10 mouse cellular contexts compared by ENCODE assay signal in the genomic region with DNA sequence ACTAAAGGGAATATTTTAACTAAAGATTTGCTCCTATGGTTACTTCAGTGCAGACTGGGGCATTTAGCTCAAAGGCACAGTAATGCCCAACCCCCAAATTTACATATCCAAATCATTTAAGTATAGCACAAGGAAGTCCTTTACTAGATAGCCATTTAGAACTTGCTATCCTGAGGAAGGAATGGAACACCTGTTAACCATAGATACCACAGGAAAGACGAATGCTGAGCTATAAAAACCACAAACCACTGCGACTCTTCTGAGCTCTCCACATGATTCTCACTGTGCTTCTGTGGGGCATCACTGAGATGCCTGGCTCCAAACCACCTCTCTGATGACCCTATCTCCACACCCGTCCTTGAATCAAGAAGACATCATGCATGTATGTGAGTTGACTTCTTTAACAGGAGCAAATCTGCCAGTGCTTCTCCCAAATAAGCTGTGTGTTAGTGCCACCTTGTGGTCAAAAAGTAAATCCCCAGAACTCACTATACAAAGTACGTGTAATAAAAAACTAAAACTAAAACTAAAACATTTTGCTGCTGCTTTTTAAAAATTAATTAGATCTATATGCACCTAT. TPM values are rescaled to one million over a fixed set of nuclear protein-coding genes. Genes with fewer than 3 reads are reported as not detected.
A peak's percentile ranks its signal among the peaks of the same experiment; 100 is the strongest.
DNase-seq lines count a peak whose midpoint lies in the region; ATAC-seq and TF ChIP-seq lines count a peak whose summit lies in the region.
"Had no signal": no experiment of that assay in that cellular context is flagged by ENCODE, and none has a peak within 500 bp of the region (broad histone marks: within the 10 kb centered on the region; RNA-seq: fewer than 3 reads in every experiment).

No protein-coding gene starts in this region.

- no peak for ATAC-seq in embryonic facial prominence, embryonic 14.5 days (ENCODE audit: low read depth)
- ATAC-seq in kidney, postnatal 0 days (replicated peaks; ENCODE audit: low FRiP score, low read depth): no peak

- H3K4me3 ChIP-seq in thymus, adult 2 months (ENCODE audit: control insufficient read depth, insufficient read depth, low read length): no peak overlapping the region
- no peak overlapping the region for H3K4me3 ChIP-seq in embryonic facial prominence, embryonic 14.5 days (ENCODE audit: low read depth, low read length)
- no peak overlapping the region for H3K4me3 ChIP-seq in kidney, postnatal 0 days (replicated peaks; ENCODE audit: low read depth, low read length)

- H3K36me3 ChIP-seq in thymus, adult 2 months (ENCODE audit: control insufficient read depth, insufficient read depth, low read length): no peaks in the 10 kb centered on the region
- no peaks in the 10 kb centered on the region for H3K36me3 ChIP-seq in embryonic facial prominence, embryonic 14.5 days (ENCODE audit: control insufficient read depth, insufficient read depth, low read length)
- no peaks in the 10 kb centered on the region for H3K36me3 ChIP-seq in kidney, postnatal 0 days (ENCODE audit: insufficient read depth, low read length)

- H3K27me3 ChIP-seq in thymus, adult 2 months (ENCODE audit: control insufficient read depth, insufficient read depth, low read length): no peaks in the 10 kb centered on the region
- no peaks in the 10 kb centered on the region for H3K27me3 ChIP-seq in embryonic facial prominence, embryonic 14.5 days (replicated peaks; ENCODE audit: control insufficient read depth, insufficient read depth, low read length)
- H3K27me3 ChIP-seq in kidney, postnatal 0 days (ENCODE audit: insufficient read depth, low read length): no peaks in the 10 kb centered on the region

- no peak for TF ChIP-seq CTCF in thymus, adult 2 months (IDR thresholded peaks at IDR 0.05; ENCODE audit: borderline replicate concordance, control insufficient read depth, extremely low read depth, insufficient read depth, low read length, poor library complexity)
- peak; percentile 80 for TF ChIP-seq CTCF in kidney, postnatal 0 days (IDR thresholded peaks at IDR 0.05; ENCODE audit: low read depth)

- 6% methylated on average over 4 of the region's 4 CpGs for WGBS in thymus, adult 2 months
- 37% methylated on average over 4 of the region's 4 CpGs for WGBS in embryonic facial prominence, embryonic 14.5 days
- WGBS in kidney, postnatal 0 days: 31% methylated on average over 4 of the region's 4 CpGs

- no peak for TF ChIP-seq POLR2A in thymus, adult 2 months (IDR thresholded peaks at IDR 0.05; ENCODE audit: control insufficient read depth, extremely low read depth, insufficient read depth, low read length, poor library complexity)

- no peak overlapping the region for H3K4me2 ChIP-seq in embryonic facial prominence, embryonic 14.5 days (ENCODE audit: low read depth, low read length)
- H3K4me2 ChIP-seq in kidney, postnatal 0 days (ENCODE audit: low read length): no peak overlapping the region

- peak; percentile 28 for DNase-seq in adrenal gland, postnatal 10 days
- no peak for DNase-seq in adrenal gland, adult 8-10 months
- peak; percentile 17 for DNase-seq in thymus, adult 2 months
- no peak for DNase-seq in thymus, adult 18-20 months
- DNase-seq in embryonic facial prominence, embryonic 14.5 days (ENCODE audit: low spot score): peak; percentile 76
- DNase-seq in kidney, postnatal 0 days (ENCODE audit: low spot score): peak; percentile 73
- peak; percentile 29 for DNase-seq in lung, postnatal 14 days
- peak; percentile 7 for DNase-seq in right cerebral cortex, postnatal 25 days

- no peaks in the 10 kb centered on the region for H3K9me3 ChIP-seq in embryonic facial prominence, embryonic 14.5 days (ENCODE audit: control insufficient read depth, low read length)
- no peaks in the 10 kb centered on the region for H3K9me3 ChIP-seq in kidney, postnatal 0 days (replicated peaks; ENCODE audit: low read length)

- H3K9ac ChIP-seq in embryonic facial prominence, embryonic 14.5 days (ENCODE audit: low read depth, low read length): no peak overlapping the region
- no peak overlapping the region for H3K9ac ChIP-seq in kidney, postnatal 0 days (ENCODE audit: low read depth, low read length)

- peaks cover 2% of the 10 kb centered on the region; the same call in 1 of the 2 replicates for H3K4me1 ChIP-seq in thymus, adult 2 months (replicated peaks; ENCODE audit: control insufficient read depth, insufficient read depth, low read length)
- H3K4me1 ChIP-seq in embryonic facial prominence, embryonic 14.5 days (ENCODE audit: control insufficient read depth, insufficient read depth, low read length): no peaks in the 10 kb centered on the region
- no peaks in the 10 kb centered on the region for H3K4me1 ChIP-seq in kidney, postnatal 0 days (replicated peaks; ENCODE audit: insufficient read depth, low read length)

- no peak overlapping the region for H3K27ac ChIP-seq in thymus, adult 2 months (ENCODE audit: control insufficient read depth, insufficient read depth, low read length)
- no peak overlapping the region for H3K27ac ChIP-seq in embryonic facial prominence, embryonic 14.5 days (replicated peaks; ENCODE audit: low read depth, low read length)
- no peak overlapping the region for H3K27ac ChIP-seq in kidney, postnatal 0 days

RNA-seq across cellular contexts. Expression of a gene that starts 10.8 kb away (rescaled TPM):
- total RNA-seq in adrenal gland, postnatal 10 days (2021): 1 to 10 TPM; 7.4 to 8.5 TPM
- total RNA-seq in adrenal gland, adult 8-10 months (2022): 1 to 10 TPM; 6.0 to 8.4 (median 7.2) TPM
- polyA plus RNA-seq in thymus, adult 2 months (2012; rRNA removed): 2.4 and 2.5 TPM in 2 replicates
- polyA plus RNA-seq in embryonic facial prominence, embryonic 14.5 days (2014; fragmentation: Nextera tagmentation; extraction: Ambion mirVana): 10.6 and 10.9 TPM in 2 replicates
- polyA plus RNA-seq in kidney, postnatal 0 days (2015; fragmentation: Nextera tagmentation; extraction: Ambion mirVana): 10.4 and 10.7 TPM in 2 replicates

RNA-seq across cellular contexts. Expression of a gene that starts 14.5 kb away (rescaled TPM):
- total RNA-seq in adrenal gland, postnatal 10 days (2021): not detected
- total RNA-seq in adrenal gland, adult 8-10 months (2022): not detected
- polyA plus RNA-seq in thymus, adult 2 months (2012; rRNA removed): not detected in 2 replicates
- polyA plus RNA-seq in embryonic facial prominence, embryonic 14.5 days (2014; fragmentation: Nextera tagmentation; extraction: Ambion mirVana): not detected in 2 replicates
- polyA plus RNA-seq in kidney, postnatal 0 days (2015; fragmentation: Nextera tagmentation; extraction: Ambion mirVana): not detected in 2 replicates
- total RNA-seq: gastrocnemius, postnatal 4 days had no signal
- polyA plus RNA-seq: C2C12 had no signal

Comparison
In these comparisons a context has a peak if more than half of its experiments do, and no peak if none do; other contexts are left out.
1. DNase-seq: peak in adrenal gland, postnatal 10 days (single experiment), thymus, adult 2 months (single experiment), embryonic facial prominence, embryonic 14.5 days (single experiment), kidney, postnatal 0 days (single experiment), lung, postnatal 14 days (single experiment) and right cerebral cortex, postnatal 25 days (single experiment); none in adrenal gland, adult 8-10 months (single experiment) and thymus, adult 18-20 months (0 of 2).